25 mouse cellular contexts compared by ENCODE assay signal in the genomic region with DNA sequence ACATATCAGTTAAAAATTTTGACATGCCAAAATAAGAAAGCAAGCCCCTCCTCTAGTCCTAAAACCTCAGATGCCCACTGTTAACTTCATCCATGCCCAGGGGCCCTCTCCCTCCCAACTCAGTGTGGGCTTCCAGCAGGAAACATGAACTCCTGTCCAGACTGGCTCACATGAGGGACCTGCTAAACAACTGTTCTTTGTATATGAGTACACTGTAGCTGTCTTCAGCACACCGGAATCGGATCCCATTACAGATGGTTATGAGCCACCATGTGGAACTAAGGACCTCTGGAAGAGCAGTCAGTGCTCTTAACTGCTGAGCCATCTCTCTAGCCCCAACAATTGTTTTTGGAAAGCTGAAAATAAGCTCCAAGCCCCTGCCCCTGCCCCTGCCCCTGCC.
DNase-seq lines count a peak whose midpoint lies in the region; ATAC-seq and TF ChIP-seq lines count a peak whose summit lies in the region.
"Had no signal": no experiment of that assay in that cellular context is flagged by ENCODE, and none has a peak within 500 bp of the region (broad histone marks: within the 10 kb centered on the region; RNA-seq: fewer than 3 reads in every experiment).

No protein-coding gene starts in this region.

- no peak; the same call in 1 of the 2 replicates for ATAC-seq in hindbrain, embryonic 12.5 days (ENCODE audit: low FRiP score)
- ATAC-seq in hindbrain, postnatal 0 days, result no peak
- ATAC-seq in neural tube, embryonic 13.5 days (ENCODE audit: low read depth), result 0 out of 2 replicates have a peak, but pooled peaks have one; percentile 34
- no peak for ATAC-seq in neural tube, embryonic 15.5 days (ENCODE audit: low FRiP score)
- ATAC-seq: forebrain, embryonic 16.5 days; liver, embryonic 12.5 days had no signal

- H3K9me3 ChIP-seq in hindbrain, embryonic 12.5 days (replicated peaks), result no peaks in the 10 kb centered on the region
- H3K9me3 ChIP-seq in hindbrain, postnatal 0 days (ENCODE audit: low read length), result no peaks in the 10 kb centered on the region
- H3K9me3 ChIP-seq in neural tube, embryonic 13.5 days, result no peaks in the 10 kb centered on the region
- no peaks in the 10 kb centered on the region for H3K9me3 ChIP-seq in neural tube, embryonic 15.5 days (replicated peaks)
- H3K9me3 ChIP-seq in limb, embryonic 10.5 days (replicated peaks), result no peaks in the 10 kb centered on the region
- H3K9me3 ChIP-seq: forebrain, embryonic 10.5 days; heart, embryonic 12.5 days; hindbrain, embryonic 15.5 days; liver, embryonic 12.5 days had no signal

- no peak for DNase-seq in hindbrain, postnatal 0 days (ENCODE audit: low spot score)
- no peak for DNase-seq in limb, embryonic 10.5 days (ENCODE audit: low spot score)
- no peak for DNase-seq in ovary, postnatal 10 days (ENCODE audit: low spot score)
- DNase-seq in adrenal gland, postnatal 36 days, result no peak
- DNase-seq: cerebellum, adult 11 months; cerebellum, adult 9-11 months; gastrocnemius, postnatal 25 days; heart, adult 18-20 months; heart, postnatal 10 days; kidney, adult 18-20 months; layer of hippocampus, adult 9-11 months; lung, adult 18-20 months; retina, postnatal 1 day; right cerebral cortex, postnatal 25 days; spleen, adult 18-20 months had no signal

- H3K9ac ChIP-seq in hindbrain, embryonic 12.5 days, result no peak overlapping the region
- no peak overlapping the region for H3K9ac ChIP-seq in hindbrain, postnatal 0 days (replicated peaks; ENCODE audit: low read length)
- no peak overlapping the region for H3K9ac ChIP-seq in neural tube, embryonic 13.5 days
- H3K9ac ChIP-seq in neural tube, embryonic 15.5 days (replicated peaks), result no peak overlapping the region
- H3K9ac ChIP-seq: heart, embryonic 12.5 days; hindbrain, embryonic 15.5 days; liver, embryonic 12.5 days had no signal

- TF ChIP-seq CTCF in hindbrain, postnatal 0 days (IDR thresholded peaks at IDR 0.05; ENCODE audit: low read depth), result no peak

- H3K36me3 ChIP-seq in hindbrain, embryonic 12.5 days, result no peaks in the 10 kb centered on the region
- H3K36me3 ChIP-seq in hindbrain, postnatal 0 days (ENCODE audit: insufficient read depth, low read length), result no peaks in the 10 kb centered on the region
- H3K36me3 ChIP-seq in neural tube, embryonic 13.5 days, result no peaks in the 10 kb centered on the region
- H3K36me3 ChIP-seq in neural tube, embryonic 15.5 days, result no peaks in the 10 kb centered on the region
- no peaks in the 10 kb centered on the region for H3K36me3 ChIP-seq in limb, embryonic 10.5 days
- H3K36me3 ChIP-seq: forebrain, embryonic 10.5 days; heart, embryonic 12.5 days; hindbrain, embryonic 15.5 days; liver, embryonic 12.5 days had no signal

- peak overlapping the region; percentile 32; the same call in 1 of the 2 replicates for H3K27ac ChIP-seq in hindbrain, embryonic 12.5 days
- H3K27ac ChIP-seq in hindbrain, postnatal 0 days, result no peak overlapping the region
- no peak overlapping the region for H3K27ac ChIP-seq in neural tube, embryonic 13.5 days (replicated peaks)
- H3K27ac ChIP-seq in neural tube, embryonic 15.5 days (replicated peaks), result no peak overlapping the region
- H3K27ac ChIP-seq in limb, embryonic 10.5 days, result peak overlapping the region; percentile 67
- H3K27ac ChIP-seq: forebrain, embryonic 10.5 days; hindbrain, embryonic 15.5 days; left cerebral cortex, adult 2 months; liver, embryonic 12.5 days had no signal

- H3K27me3 ChIP-seq in hindbrain, embryonic 12.5 days, result no peaks in the 10 kb centered on the region
- H3K27me3 ChIP-seq in hindbrain, postnatal 0 days (ENCODE audit: insufficient read depth, low read length), result no peaks in the 10 kb centered on the region
- H3K27me3 ChIP-seq in neural tube, embryonic 13.5 days, result no peaks in the 10 kb centered on the region
- H3K27me3 ChIP-seq in neural tube, embryonic 15.5 days (replicated peaks), result no peaks in the 10 kb centered on the region
- H3K27me3 ChIP-seq in limb, embryonic 10.5 days (ENCODE audit: low read depth, poor library complexity, severe bottlenecking), result peaks cover 9% of the 10 kb centered on the region; the same call in 1 of the 2 replicates
- H3K27me3 ChIP-seq: hindbrain, embryonic 15.5 days had no signal

- H3K4me3 ChIP-seq in hindbrain, embryonic 12.5 days, result no peak overlapping the region
- no peak overlapping the region for H3K4me3 ChIP-seq in hindbrain, postnatal 0 days (ENCODE audit: low read length)
- H3K4me3 ChIP-seq in neural tube, embryonic 13.5 days, result no peak overlapping the region
- H3K4me3 ChIP-seq in neural tube, embryonic 15.5 days (replicated peaks), result no peak overlapping the region
- no peak overlapping the region for H3K4me3 ChIP-seq in limb, embryonic 10.5 days
- H3K4me3 ChIP-seq: forebrain, embryonic 10.5 days; heart, embryonic 12.5 days; hindbrain, embryonic 15.5 days; left cerebral cortex, adult 2 months; liver, embryonic 12.5 days had no signal

- no peak overlapping the region for H3K4me2 ChIP-seq in hindbrain, embryonic 12.5 days (replicated peaks)
- H3K4me2 ChIP-seq in hindbrain, postnatal 0 days (ENCODE audit: low read depth, low read length), result no peak overlapping the region
- H3K4me2 ChIP-seq in neural tube, embryonic 13.5 days, result no peak overlapping the region
- H3K4me2 ChIP-seq in neural tube, embryonic 15.5 days, result no peak overlapping the region
- H3K4me2 ChIP-seq: heart, embryonic 12.5 days; hindbrain, embryonic 15.5 days; liver, embryonic 12.5 days; midbrain, embryonic 11.5 days had no signal

- H3K4me1 ChIP-seq in hindbrain, embryonic 12.5 days, result peaks cover 36% of the 10 kb centered on the region
- H3K4me1 ChIP-seq in hindbrain, postnatal 0 days (ENCODE audit: insufficient read depth, low read length), result peaks cover 7% of the 10 kb centered on the region; the same call in 1 of the 2 replicates
- H3K4me1 ChIP-seq in neural tube, embryonic 13.5 days (replicated peaks), result peaks cover 31% of the 10 kb centered on the region
- H3K4me1 ChIP-seq in neural tube, embryonic 15.5 days, result peaks cover 25% of the 10 kb centered on the region
- H3K4me1 ChIP-seq in limb, embryonic 10.5 days, result peaks cover 65% of the 10 kb centered on the region
- H3K4me1 ChIP-seq: liver, embryonic 12.5 days had no signal

- 55% methylated on average over 2 of the region's 2 CpGs for WGBS in hindbrain, embryonic 12.5 days
- 42% methylated on average over 2 of the region's 2 CpGs for WGBS in hindbrain, postnatal 0 days
- WGBS in neural tube, embryonic 13.5 days, result 46% methylated on average over 2 of the region's 2 CpGs
- 47% methylated on average over 2 of the region's 2 CpGs for WGBS in neural tube, embryonic 15.5 days
- 71% methylated on average over 2 of the region's 2 CpGs for WGBS in limb, embryonic 10.5 days

Comparison
In these comparisons a context has a peak if more than half of its experiments do, and no peak if none do; other contexts are left out.
1. H3K27ac ChIP-seq: peak in hindbrain, embryonic 12.5 days (single experiment) and limb, embryonic 10.5 days (single experiment); none in hindbrain, postnatal 0 days (single experiment), neural tube, embryonic 13.5 days (single experiment) and neural tube, embryonic 15.5 days (single experiment).